Mouse (Mus musculus) forebrain, postnatal 0 days (tissue): ENCODE data around the gene E2f6. TPM values are rescaled to one million over a fixed set of nuclear protein-coding genes. Genes with fewer than 3 reads are reported as not detected.

Source experiments
- ATAC-seq: fragments of 200-750 bp; cut with Nextera tagmentation; 2 replicates; pipeline ENCODE4 v1.8.0; 2017; ENCODE audit warnings: mild to moderate bottlenecking, moderate library complexity
- DNase-seq: peaks from one replicate; pipeline ENCODE4 v3.0.0-alpha.2; 2015
- H3K27ac ChIP-seq: fragments of 300-500 bp; sonication (generic); 2 replicates; pipeline ENCODE4 v1.5.1; 2014; ENCODE audit warnings: low read depth, mild to moderate bottlenecking, antibody characterized with exemption, low read length, moderate library complexity, mixed read lengths
- H3K27me3 ChIP-seq: fragments of 300-500 bp; sonication (generic); 2 replicates; pipeline ENCODE4 v1.6.1; 2014; ENCODE audit warnings: mild to moderate bottlenecking, low read length, mixed read lengths; ENCODE audit not compliant: insufficient read depth
- H3K36me3 ChIP-seq: fragments of 300-500 bp; sonication (generic); 2 replicates; pipeline ENCODE4 v1.6.1; 2014; ENCODE audit warnings: mild to moderate bottlenecking, moderate library complexity; ENCODE audit not compliant: insufficient read depth
- H3K4me1 ChIP-seq: fragments of 300-500 bp; sonication (generic); 2 replicates; pipeline ENCODE4 v1.6.1; 2014; ENCODE audit warnings: antibody characterized with exemption; ENCODE audit not compliant: insufficient read depth
- H3K4me2 ChIP-seq: fragments of 300-500 bp; sonication (generic); 2 replicates; pipeline ENCODE4 v1.6.1; 2014; ENCODE audit warnings: low read depth, mild to moderate bottlenecking, moderate library complexity
- H3K4me3 ChIP-seq: fragments of 300-500 bp; sonication (generic); 2 replicates; pipeline ENCODE4 v1.5.1; 2014; ENCODE audit warnings: low read depth, low read length, mixed read lengths
- H3K9ac ChIP-seq: fragments of 300-500 bp; sonication (generic); 2 replicates; pipeline ENCODE4 v1.6.1; 2014; ENCODE audit warnings: mild to moderate bottlenecking
- H3K9me3 ChIP-seq: fragments of 300-500 bp; sonication (generic); 2 replicates; pipeline ENCODE4 v1.6.1; 2016; ENCODE audit warnings: low read length
- CTCF ChIP-seq: sonication (generic); IDR thresholded peaks from 2 replicates; pipeline ENCODE4 v1.5.1; 2016; ENCODE audit warnings: antibody characterized with exemption, control low read depth, low read depth
- WGBS: fragments of 180-500 bp; shearing (Covaris S2); extraction: QIAGEN DNeasy Blood & Tissue Kit; methylation state at CpG from one replicate; pipeline ENCODE4 v1.1.7; 2014; 5-methylcytosine and 5-hydroxymethylcytosine counted together
- polyA plus RNA-seq: library from polyadenylated mRNA; unstranded; fragments of >200 nt; fragmentation: Nextera tagmentation; extraction: Ambion mirVana; gene quantifications from 2 replicates; pipeline ENCODE4 v1.2.1, GENCODE M21; 2015
- total RNA-seq: library from RNA; depleted of rRNA; stranded (reverse); fragments of >200 nt; gene quantifications from 2 replicates; pipeline ENCODE4 v1.2.3, GENCODE M21; 2014

E2f6 gene
- total and polyA plus RNA-seq, 2 experiments from 2014 or later, result 15.4 to 26.4 TPM

DNA sequence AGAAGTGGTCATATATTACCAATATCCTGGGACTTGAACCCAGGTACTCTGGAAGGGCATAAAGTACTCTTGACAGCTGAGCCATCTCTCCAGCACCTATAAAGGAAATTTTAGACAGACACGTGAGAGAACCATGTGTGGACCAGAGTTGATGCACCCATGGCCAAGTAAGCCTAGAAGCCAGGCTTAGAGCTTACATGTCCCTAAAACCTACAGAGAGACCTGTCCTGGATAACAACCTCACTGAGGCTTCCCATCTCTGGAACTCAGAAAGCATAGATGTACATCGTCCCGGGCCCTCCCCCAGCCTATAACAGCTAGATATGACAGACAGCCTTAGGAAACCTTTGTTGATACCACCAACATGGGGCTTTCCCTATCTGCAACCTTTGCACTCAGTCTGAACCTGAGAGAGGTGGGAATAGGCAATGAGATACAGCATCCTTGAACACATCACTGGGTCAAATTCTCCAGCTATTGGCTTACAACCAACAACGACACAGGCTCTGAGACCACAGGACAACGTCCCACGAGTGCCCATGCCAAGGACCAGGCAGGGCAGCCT, 41.1 kb upstream of the E2f6 start:
- DNase-seq (no peak), ATAC-seq (no peak)
- no peak for TF ChIP-seq CTCF
- Histone ChIP-seq H3K4me3 (no peak overlapping the region), H3K9ac (no peak overlapping the region), H3K27me3 (no peaks in the 10 kb centered on the region), H3K4me2 (no peak overlapping the region), H3K27ac (no peak overlapping the region), H3K4me1 (no peaks in the 10 kb centered on the region), H3K36me3 (no peaks in the 10 kb centered on the region), H3K9me3 (no peaks in the 10 kb centered on the region)
- 94% methylated on average over 6 of the region's 6 CpGs for WGBS

DNA sequence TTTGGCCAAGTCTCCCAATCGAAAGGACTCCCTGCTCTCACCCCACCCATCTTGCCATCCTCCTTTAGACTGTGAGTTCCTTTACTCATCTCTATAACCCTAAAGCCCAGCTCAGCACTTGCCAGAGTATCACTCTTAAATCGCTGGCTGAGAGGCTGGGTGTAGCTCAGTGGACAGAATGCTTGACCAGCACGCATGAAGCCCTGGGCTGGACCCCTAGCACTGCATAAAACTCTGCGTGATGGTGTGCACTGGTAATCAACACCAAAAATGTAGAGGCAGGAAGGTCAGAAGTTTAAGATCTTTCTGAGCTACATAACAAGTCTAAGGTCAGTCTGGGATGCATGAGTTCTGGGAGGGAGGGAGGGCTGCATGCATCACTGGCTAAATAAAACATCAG, 36.2 kb upstream of the E2f6 start:
- Histone ChIP-seq H3K27ac (no peak overlapping the region), H3K4me1 (no peaks in the 10 kb centered on the region), H3K4me2 (no peak overlapping the region), H3K9me3 (no peaks in the 10 kb centered on the region), H3K27me3 (no peaks in the 10 kb centered on the region), H3K9ac (no peak overlapping the region), H3K36me3 (no peaks in the 10 kb centered on the region), H3K4me3 (no peak overlapping the region)
- no peak for TF ChIP-seq CTCF
- ATAC-seq, result no peak
- 91% methylated on average over 4 of the region's 4 CpGs for WGBS
- no peak for DNase-seq

DNA sequence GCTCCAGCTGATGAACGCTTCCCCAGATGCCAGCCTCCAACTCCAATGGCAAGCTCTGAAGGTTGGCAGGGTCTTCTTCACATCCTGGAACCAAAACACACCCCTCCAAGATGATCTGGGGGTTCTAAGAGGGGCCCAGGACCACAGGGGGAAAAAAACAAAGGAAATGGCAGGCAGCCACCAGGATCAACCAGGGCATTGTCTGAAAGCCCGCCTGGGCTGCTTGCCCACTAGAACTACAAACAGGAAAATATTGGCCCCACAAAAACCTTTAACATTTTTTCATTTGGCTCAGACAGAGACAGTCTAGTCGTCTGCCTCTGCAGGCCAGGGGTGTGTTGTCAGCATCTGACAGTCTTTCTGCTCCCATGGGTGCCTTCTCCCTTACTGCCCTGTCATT, 35.4 kb upstream of the E2f6 start:
- no peaks in the 10 kb centered on the region for H3K4me1 ChIP-seq
- H3K9me3 ChIP-seq, result no peaks in the 10 kb centered on the region
- ATAC-seq, result no peak
- H3K9ac ChIP-seq, result no peak overlapping the region
- H3K4me3 ChIP-seq, result no peak overlapping the region
- DNase-seq, result no peak
- H3K36me3 ChIP-seq, result no peaks in the 10 kb centered on the region
- no peak overlapping the region for H3K27ac ChIP-seq
- TF ChIP-seq CTCF, result no peak
- 49% methylated on average over 3 of the region's 3 CpGs for WGBS
- H3K27me3 ChIP-seq, result no peaks in the 10 kb centered on the region
- H3K4me2 ChIP-seq, result no peak overlapping the region

- Histone ChIP-seq H3K27me3 (no peaks in the 10 kb centered on the region), H3K27ac (no peak overlapping the region), H3K4me2 (no peak overlapping the region), H3K9ac (no peak overlapping the region), H3K4me3 (no peak overlapping the region), H3K4me1 (no peaks in the 10 kb centered on the region), H3K36me3 (no peaks in the 10 kb centered on the region), H3K9me3 (no peaks in the 10 kb centered on the region)
- DNase-seq, result no peak
- no peak for ATAC-seq
- no peak for TF ChIP-seq CTCF
- WGBS, result 75% methylated on average over 5 of the region's 5 CpGs
These were observed 32.2 kb upstream of the E2f6 start for GRCm38 (mm10) chr12:16778523-16778922.

GRCm38 (mm10) chr12:16779165-16779564, 31.6 kb upstream of the E2f6 start:
- 54% methylated on average over 2 of the region's 2 CpGs for WGBS
- no peaks in the 10 kb centered on the region for H3K36me3 ChIP-seq
- H3K9me3 ChIP-seq, result no peaks in the 10 kb centered on the region
- H3K4me2 ChIP-seq, result no peak overlapping the region
- H3K9ac ChIP-seq, result no peak overlapping the region
- H3K27me3 ChIP-seq, result no peaks in the 10 kb centered on the region
- no peak for TF ChIP-seq CTCF
- H3K4me1 ChIP-seq, result no peaks in the 10 kb centered on the region
- H3K27ac ChIP-seq, result no peak overlapping the region
- no peak overlapping the region for H3K4me3 ChIP-seq
- no peak for ATAC-seq
- DNase-seq, result no peak

- 70% methylated on average over 3 of the region's 3 CpGs for WGBS
- no peaks in the 10 kb centered on the region for H3K9me3 ChIP-seq
- ATAC-seq, result no peak
These were observed 30.4 kb upstream of the E2f6 start for GRCm38 (mm10) chr12:16780320-16780719.

DNA sequence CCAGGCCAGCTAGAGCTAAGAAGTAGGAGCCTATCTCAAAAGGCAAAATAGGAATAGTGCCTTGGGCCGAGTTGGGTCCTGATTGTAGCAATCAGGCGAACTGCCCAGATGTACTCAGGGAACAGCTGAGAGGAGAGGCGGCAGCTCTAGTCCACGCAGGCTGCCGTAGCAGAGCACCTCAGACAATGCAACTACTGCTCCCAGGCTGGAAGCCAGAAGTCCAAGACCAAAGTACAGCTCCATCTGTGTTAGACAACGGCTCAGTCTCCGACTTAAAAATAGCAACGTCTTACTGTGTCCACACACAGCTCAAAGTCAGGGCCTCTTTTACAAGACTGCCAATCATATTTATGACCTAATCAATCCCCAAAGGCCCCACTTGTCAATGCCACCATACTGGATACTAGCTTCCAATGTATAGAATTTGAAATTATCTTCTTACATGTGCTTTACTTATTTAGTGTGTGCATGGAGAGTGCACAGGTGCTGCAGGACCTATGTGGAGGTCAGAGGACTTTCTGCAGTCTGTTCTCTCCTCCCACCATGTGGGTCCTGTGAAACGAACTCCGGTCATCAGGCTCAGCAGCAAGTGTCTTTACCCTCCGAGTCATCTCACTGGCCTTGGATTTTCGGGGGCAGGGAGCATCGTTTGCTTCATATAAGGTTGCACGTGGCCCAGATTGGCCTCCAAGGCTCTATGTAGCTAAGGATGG, 29.6 kb upstream of the E2f6 start:
- no peaks in the 10 kb centered on the region for H3K27me3 ChIP-seq
- no peaks in the 10 kb centered on the region for H3K36me3 ChIP-seq
- H3K9ac ChIP-seq, result no peak overlapping the region
- H3K4me3 ChIP-seq, result no peak overlapping the region
- DNase-seq (no peak), ATAC-seq (no peak)
- TF ChIP-seq CTCF, result no peak
- no peak overlapping the region for H3K4me2 ChIP-seq
- no peaks in the 10 kb centered on the region for H3K9me3 ChIP-seq
- H3K4me1 ChIP-seq, result no peaks in the 10 kb centered on the region
- WGBS, result 81% methylated on average over 14 of the region's 14 CpGs
- H3K27ac ChIP-seq, result no peak overlapping the region

More at GRCm38 (mm10) chr12:16780320-16780719, 30.4 kb upstream of the E2f6 start:
- no peak overlapping the region for H3K27ac ChIP-seq
- H3K27me3 ChIP-seq, result no peaks in the 10 kb centered on the region
- H3K4me3 ChIP-seq, result no peak overlapping the region
- no peak for TF ChIP-seq CTCF
- H3K4me1 ChIP-seq, result no peaks in the 10 kb centered on the region
- DNase-seq, result no peak
- no peak overlapping the region for H3K4me2 ChIP-seq
- H3K9ac ChIP-seq, result no peak overlapping the region
- H3K36me3 ChIP-seq, result no peaks in the 10 kb centered on the region
